Mouse (Mus musculus): ENCODE data around the gene Spata33.
"Not testable (repeated sequence)": the region's sequence is repeated elsewhere in the genome, so short reads cannot be mapped to it uniquely, and the experiment has no call there.

Gene Spata33

GRCm38 (mm10) chr8:123257593-123257992, 45.0 kb downstream of the Spata33 start:
- not testable (repeated sequence) for ATAC-seq (ENCODE audit: insufficient number of reproducible peaks, low FRiP score, low TSS enrichment)

DNA sequence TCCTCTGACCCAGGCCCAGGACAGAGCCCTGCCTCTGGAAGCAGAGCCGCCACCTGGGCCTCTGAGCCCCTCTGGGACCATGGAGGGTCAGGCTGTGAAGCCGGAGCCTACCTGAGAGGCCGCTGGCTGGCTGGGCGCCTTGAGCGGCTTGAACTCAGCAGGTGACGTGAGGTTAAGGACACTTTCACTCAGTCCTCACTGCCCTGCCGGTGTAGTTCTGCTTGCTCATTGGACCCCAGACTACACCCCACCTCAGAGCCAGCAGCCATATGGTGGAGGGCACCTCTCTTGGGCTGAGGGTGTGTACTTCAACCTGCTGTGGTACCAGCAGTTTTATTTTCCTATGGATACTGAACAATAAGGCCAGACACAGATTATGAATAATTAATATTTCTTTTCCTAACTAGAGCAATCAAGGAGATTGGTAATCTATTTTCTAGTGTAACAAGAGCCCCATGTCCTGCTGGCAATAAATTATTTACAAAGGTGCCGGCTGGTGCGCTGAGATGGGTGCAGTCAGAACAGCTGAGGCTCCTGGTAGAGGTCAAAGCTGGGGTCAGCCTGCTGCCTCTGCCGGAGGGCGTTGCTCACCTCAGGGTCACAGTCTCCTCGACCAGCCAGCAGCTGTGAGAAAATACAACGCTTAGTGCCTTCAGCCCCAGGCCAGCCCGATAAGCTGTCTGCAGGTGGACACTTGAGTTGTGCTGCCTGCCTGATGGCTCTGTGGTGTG, 55.5 kb downstream of the Spata33 start:
- ATAC-seq (ENCODE audit: insufficient number of reproducible peaks, low FRiP score, low TSS enrichment), result no peak

DNA sequence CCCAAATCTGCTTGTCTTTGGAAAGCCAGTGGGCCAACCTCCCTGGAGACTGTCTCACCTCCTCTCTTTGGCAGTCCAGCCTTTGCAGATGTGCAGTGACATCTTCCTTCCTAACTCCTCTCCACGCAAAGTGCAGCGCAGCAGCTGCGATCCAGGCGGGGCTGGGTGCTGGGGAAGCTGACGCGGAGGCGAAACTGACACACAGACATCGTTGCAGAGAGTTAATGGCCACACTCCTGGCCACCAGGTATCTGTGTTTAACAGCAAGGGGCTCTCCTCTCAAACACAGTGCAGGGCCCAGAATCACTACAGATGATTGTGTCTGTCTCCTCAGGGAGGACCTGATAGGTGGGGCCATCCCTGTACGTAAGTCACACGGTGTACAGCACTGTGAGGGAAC, 58.5 kb downstream of the Spata33 start:
- no peak for ATAC-seq (ENCODE audit: insufficient number of reproducible peaks, low FRiP score, low TSS enrichment)

Data from cerebellum, adult (tissue).